In the genomic region with DNA sequence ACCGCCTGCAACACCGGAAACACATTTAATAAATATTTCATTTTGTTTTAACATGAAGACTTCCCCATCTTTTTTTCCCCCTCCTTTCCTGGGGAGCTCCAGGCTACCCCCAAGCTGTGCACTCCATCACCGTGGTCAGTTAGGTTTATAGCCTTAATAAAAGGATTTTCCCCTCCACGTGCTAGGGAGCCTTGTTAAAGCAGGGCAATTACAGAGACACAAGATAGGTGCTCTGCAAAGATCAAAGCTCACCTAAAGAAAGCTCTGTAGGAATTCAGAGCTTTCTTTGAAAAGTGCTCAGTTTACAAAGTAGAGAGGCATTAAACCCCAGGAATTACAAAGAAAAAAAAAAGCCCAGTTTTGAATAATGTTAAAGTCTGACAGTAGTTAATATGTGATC, we compare ENCODE assay signal across 14 mouse cellular contexts.
DNase-seq lines count a peak whose midpoint lies in the region; ATAC-seq and TF ChIP-seq lines count a peak whose summit lies in the region.
"Had no signal": no experiment of that assay in that cellular context is flagged by ENCODE, and none has a peak within 500 bp of the region (broad histone marks: within the 10 kb centered on the region; RNA-seq: fewer than 3 reads in every experiment).

No protein-coding gene starts in this region.

- 27% methylated on average over 4 of the region's 4 CpGs for WGBS in forebrain, embryonic 10.5 days
- 30% methylated on average over 4 of the region's 4 CpGs for WGBS in forebrain, postnatal 0 days
- WGBS in midbrain, embryonic 13.5 days = 24% methylated on average over 4 of the region's 4 CpGs
- WGBS in midbrain, embryonic 10.5 days = 40% methylated on average over 4 of the region's 4 CpGs

- no peak for DNase-seq in forebrain, embryonic 10.5 days (ENCODE audit: extremely low spot score, low spot score)
- DNase-seq in forebrain, postnatal 0 days = no peak
- no peak for DNase-seq in midbrain, embryonic 10.5 days (ENCODE audit: low spot score)
- peak; percentile 35 for DNase-seq in mesoderm, embryonic 11.5 days (ENCODE audit: low read depth, low spot score)
- no peak for DNase-seq in left cerebral cortex, adult 18-20 months (ENCODE audit: low spot score in 2 of 2)
- DNase-seq in thymus, postnatal 10 days (ENCODE audit: low spot score in 2 of 2) = no peak
- DNase-seq: adrenal gland, postnatal 10 days; gastrocnemius, postnatal 36 days; kidney, adult 2 months; lung, postnatal 36 days had no signal

- peaks cover 33% of the 10 kb centered on the region for H3K4me1 ChIP-seq in forebrain, embryonic 10.5 days
- no peaks in the 10 kb centered on the region for H3K4me1 ChIP-seq in forebrain, postnatal 0 days (ENCODE audit: insufficient read depth)
- peaks cover 17% of the 10 kb centered on the region for H3K4me1 ChIP-seq in midbrain, embryonic 13.5 days (replicated peaks)
- peaks cover 27% of the 10 kb centered on the region for H3K4me1 ChIP-seq in midbrain, embryonic 10.5 days

- peak overlapping the region; percentile 27; the same call in 1 of the 2 replicates for H3K27ac ChIP-seq in forebrain, embryonic 10.5 days
- no peak overlapping the region for H3K27ac ChIP-seq in forebrain, postnatal 0 days (ENCODE audit: low read depth, low read length)
- H3K27ac ChIP-seq in midbrain, embryonic 13.5 days = no peak overlapping the region
- no peak overlapping the region; the same call in 1 of the 2 replicates for H3K27ac ChIP-seq in midbrain, embryonic 10.5 days (replicated peaks)
- H3K27ac ChIP-seq: layer of hippocampus, adult 2 months had no signal

- H3K9ac ChIP-seq in forebrain, postnatal 0 days = no peak overlapping the region
- no peak overlapping the region for H3K9ac ChIP-seq in midbrain, embryonic 13.5 days (replicated peaks)

- H3K27me3 ChIP-seq in forebrain, embryonic 10.5 days (ENCODE audit: poor library complexity, severe bottlenecking) = no peaks in the 10 kb centered on the region
- H3K27me3 ChIP-seq in forebrain, postnatal 0 days (ENCODE audit: insufficient read depth, low read length) = no peaks in the 10 kb centered on the region
- H3K27me3 ChIP-seq in midbrain, embryonic 13.5 days = no peaks in the 10 kb centered on the region
- no peaks in the 10 kb centered on the region for H3K27me3 ChIP-seq in midbrain, embryonic 10.5 days (ENCODE audit: low read depth, poor library complexity, severe bottlenecking)

- no peaks in the 10 kb centered on the region for H3K9me3 ChIP-seq in forebrain, embryonic 10.5 days
- H3K9me3 ChIP-seq in forebrain, postnatal 0 days (ENCODE audit: low read length) = no peaks in the 10 kb centered on the region
- no peaks in the 10 kb centered on the region for H3K9me3 ChIP-seq in midbrain, embryonic 13.5 days
- H3K9me3 ChIP-seq in midbrain, embryonic 10.5 days (replicated peaks) = no peaks in the 10 kb centered on the region

- no peak for TF ChIP-seq CTCF in forebrain, postnatal 0 days (IDR thresholded peaks at IDR 0.05; ENCODE audit: low read depth)

- no peak overlapping the region for H3K4me3 ChIP-seq in forebrain, embryonic 10.5 days
- no peak overlapping the region for H3K4me3 ChIP-seq in forebrain, postnatal 0 days (ENCODE audit: low read depth, low read length)
- H3K4me3 ChIP-seq in midbrain, embryonic 13.5 days (replicated peaks) = no peak overlapping the region
- no peak overlapping the region for H3K4me3 ChIP-seq in midbrain, embryonic 10.5 days
- H3K4me3 ChIP-seq: erythroblast, embryonic 14.5 days; layer of hippocampus, adult 2 months had no signal

- H3K36me3 ChIP-seq in forebrain, embryonic 10.5 days (replicated peaks) = no peaks in the 10 kb centered on the region
- no peaks in the 10 kb centered on the region for H3K36me3 ChIP-seq in forebrain, postnatal 0 days (ENCODE audit: insufficient read depth)
- no peaks in the 10 kb centered on the region for H3K36me3 ChIP-seq in midbrain, embryonic 13.5 days
- H3K36me3 ChIP-seq in midbrain, embryonic 10.5 days = no peaks in the 10 kb centered on the region

- no peak for ATAC-seq in forebrain, postnatal 0 days
- peak; percentile 65 for ATAC-seq in midbrain, embryonic 13.5 days
- no peak for ATAC-seq in frontal cortex, adult (ENCODE audit: low TSS enrichment)

- H3K4me2 ChIP-seq in forebrain, postnatal 0 days (ENCODE audit: low read depth) = no peak overlapping the region
- H3K4me2 ChIP-seq in midbrain, embryonic 13.5 days (replicated peaks) = peak overlapping the region; percentile 33; the same call in 1 of the 2 replicates
